Mouse (Mus musculus) adrenal gland, postnatal 10 days (tissue): ENCODE results near the gene Mcm10. TPM values are rescaled to one million over a fixed set of nuclear protein-coding genes. Genes with fewer than 3 reads are reported as not detected.

ENCODE experiments used
- DNase-seq: peaks from one replicate; pipeline ENCODE4 v3.0.0; 2021; ENCODE audit warnings: mixed read lengths
- total RNA-seq, 2 experiments: library from RNA; stranded (reverse); gene quantifications; 2 replicates each; pipeline ENCODE4 v1.2.3; 2021

Gene Mcm10
- total RNA-seq, 2 experiments from 2014 or later = 9.3 to 9.5 TPM

- DNase-seq = no peak
Observed at GRCm38 (mm10) chr2:5033546-5034420, 21.2 kb upstream of the Mcm10 start.

- DNase-seq = no peak
Observed at GRCm38 (mm10) chr2:5032665-5033064, 20.1 kb upstream of the Mcm10 start.

- DNase-seq = no peak
Observed at GRCm38 (mm10) chr2:5031215-5031614, 18.6 kb upstream of the Mcm10 start.

- DNase-seq = no peak
Observed at GRCm38 (mm10) chr2:5029808-5030207, 17.2 kb upstream of the Mcm10 start.

- no peak for DNase-seq
Observed at GRCm38 (mm10) chr2:5028047-5028446, 15.5 kb upstream of the Mcm10 start.

- DNase-seq = no peak
Observed at GRCm38 (mm10) chr2:5027057-5027456, 14.5 kb upstream of the Mcm10 start.

- no peak for DNase-seq
Observed at GRCm38 (mm10) chr2:5025162-5025733, 12.7 kb upstream of the Mcm10 start.

- DNase-seq = peak; percentile 29
Observed at GRCm38 (mm10) chr2:5023699-5024399, 11.3 kb upstream of the Mcm10 start.

GRCm38 (mm10) chr2:5023275-5023674 lies 10.7 kb upstream of the Mcm10 start:
- no peak for DNase-seq

GRCm38 (mm10) chr2:5019708-5020107 lies 7.1 kb upstream of the Mcm10 start:
- DNase-seq = no peak

- DNase-seq = no peak
Observed at GRCm38 (mm10) chr2:5016922-5017321, 4.3 kb upstream of the Mcm10 start.

- no peak for DNase-seq
Observed at GRCm38 (mm10) chr2:5015527-5015926, 2.9 kb upstream of the Mcm10 start.

GRCm38 (mm10) chr2:5014616-5015015 lies 2.0 kb upstream of the Mcm10 start:
- peak; percentile 17 for DNase-seq

- no peak for DNase-seq
Observed at GRCm38 (mm10) chr2:5011898-5012490, 597 bp downstream of the Mcm10 start.

GRCm38 (mm10) chr2:5007107-5007506 lies 5.5 kb downstream of the Mcm10 start:
- no peak for DNase-seq

- DNase-seq = no peak
Observed at GRCm38 (mm10) chr2:5001266-5001665, 11.3 kb downstream of the Mcm10 start.

GRCm38 (mm10) chr2:4998905-4999304 lies 13.7 kb downstream of the Mcm10 start:
- no peak for DNase-seq

GRCm38 (mm10) chr2:4996421-4996824 lies 16.2 kb downstream of the Mcm10 start:
- DNase-seq = no peak

GRCm38 (mm10) chr2:4995646-4996045 lies 16.9 kb downstream of the Mcm10 start:
- DNase-seq = no peak

- DNase-seq = no peak
Observed at GRCm38 (mm10) chr2:4994436-4994835, 18.2 kb downstream of the Mcm10 start.

GRCm38 (mm10) chr2:4993584-4993983 lies 19.0 kb downstream of the Mcm10 start:
- no peak for DNase-seq

- no peak for DNase-seq
Observed at GRCm38 (mm10) chr2:4988826-4989424, 23.7 kb downstream of the Mcm10 start.
